Mouse (Mus musculus) liver, embryonic 16.5 days (tissue): ENCODE data around the gene Rbm47. TPM values are rescaled to one million over a fixed set of nuclear protein-coding genes. Genes with fewer than 3 reads are reported as not detected.
A peak's percentile ranks its signal among the peaks of the same experiment; 100 is the strongest.

Experiments used
- ATAC-seq: fragments of 200-750 bp; cut with Nextera tagmentation; 2 replicates; pipeline ENCODE4 v1.8.0; 2017; ENCODE audit warnings: low read depth, mild to moderate bottlenecking, moderate number of reproducible peaks, moderate library complexity
- H3K27ac ChIP-seq: fragments of 300-500 bp; sonication (generic); 2 replicates; pipeline ENCODE4 v1.5.1; 2014; ENCODE audit warnings: mild to moderate bottlenecking, low read length
- H3K27me3 ChIP-seq: fragments of 300-500 bp; sonication (generic); 2 replicates; pipeline ENCODE4 v1.6.1; 2014; ENCODE audit warnings: low read depth, low read length, mixed read lengths; ENCODE audit not compliant: control insufficient read depth, insufficient read depth
- H3K36me3 ChIP-seq: fragments of 300-500 bp; sonication (generic); 2 replicates; pipeline ENCODE4 v1.6.1; 2014; ENCODE audit warnings: mild to moderate bottlenecking; ENCODE audit not compliant: control insufficient read depth, insufficient read depth
- H3K4me1 ChIP-seq: fragments of 300-500 bp; sonication (generic); 2 replicates; pipeline ENCODE4 v1.6.1; 2014; ENCODE audit warnings: low read depth, low read length, mixed read lengths; ENCODE audit not compliant: control insufficient read depth
- H3K4me2 ChIP-seq: fragments of 300-500 bp; sonication (generic); 2 replicates; pipeline ENCODE4 v1.6.1; 2014; ENCODE audit warnings: low read depth, low read length, mixed read lengths
- H3K4me3 ChIP-seq: fragments of 300-500 bp; sonication (generic); 2 replicates; pipeline ENCODE4 v1.5.1; 2014; ENCODE audit warnings: low read depth, mild to moderate bottlenecking, low read length
- H3K9ac ChIP-seq: fragments of 300-500 bp; sonication (generic); 2 replicates; pipeline ENCODE4 v1.6.1; 2014; ENCODE audit warnings: low read depth, low read length
- H3K9me3 ChIP-seq: fragments of 300-500 bp; sonication (generic); replicated peaks from 2 replicates; pipeline ENCODE4 v1.6.1; 2016; ENCODE audit warnings: low read length; ENCODE audit not compliant: control insufficient read depth
- WGBS: fragments of 180-500 bp; shearing (Covaris S2); extraction: QIAGEN DNeasy Blood & Tissue Kit; methylation state at CpG from one replicate; pipeline ENCODE4 v1.1.7; 2014; ENCODE audit not compliant: insufficient replicate concordance; 5-methylcytosine and 5-hydroxymethylcytosine counted together
- polyA plus RNA-seq: library from polyadenylated mRNA; unstranded; fragments of >200 nt; fragmentation: Nextera tagmentation; extraction: Ambion mirVana; gene quantifications from 2 replicates; pipeline ENCODE4 v1.2.1, GENCODE M21; 2015

Gene Rbm47
- polyA plus RNA-seq, 1 experiment from 2014 or later, result 19.3 TPM

- Histone ChIP-seq H3K4me2 (no peak overlapping the region), H3K27me3 (no peaks in the 10 kb centered on the region), H3K4me3 (no peak overlapping the region), H3K4me1 (peaks cover 6% of the 10 kb centered on the region; the same call in 1 of the 2 replicates), H3K9me3 (no peaks in the 10 kb centered on the region), H3K36me3 (no peaks in the 10 kb centered on the region), H3K9ac (no peak overlapping the region), H3K27ac (peak overlapping the region; percentile 32)
- 41% methylated on average over 3 of the region's 3 CpGs for whole genome bisulfite sequencing
- peak; percentile 82 for ATAC-seq
Observed at GRCm38 (mm10) chr5:66043897-66044296, 129.0 kb downstream of the Rbm47 start.

GRCm38 (mm10) chr5:66042651-66043340 is 130.1 kb downstream of the Rbm47 start:
- H3K4me3 ChIP-seq, result no peak overlapping the region
- ATAC-seq, result 0 out of 2 replicates have a peak, but pooled peaks have one; percentile 45
- no peak overlapping the region for H3K9ac ChIP-seq
- no peaks in the 10 kb centered on the region for H3K9me3 ChIP-seq
- peak overlapping the region; percentile 39 for H3K4me2 ChIP-seq
- 44% methylated on average over 10 of the region's 10 CpGs for WGBS
- no peaks in the 10 kb centered on the region for H3K36me3 ChIP-seq
- peaks cover 6% of the 10 kb centered on the region; the same call in 1 of the 2 replicates for H3K4me1 ChIP-seq
- H3K27me3 ChIP-seq, result no peaks in the 10 kb centered on the region
- H3K27ac ChIP-seq, result peak overlapping the region; percentile 52

GRCm38 (mm10) chr5:66040744-66041279 is 132.1 kb downstream of the Rbm47 start:
- Histone ChIP-seq H3K27me3 (no peaks in the 10 kb centered on the region), H3K9ac (no peak overlapping the region), H3K27ac (no peak overlapping the region), H3K9me3 (no peaks in the 10 kb centered on the region), H3K4me3 (no peak overlapping the region), H3K4me1 (0 out of 2 replicates have a peak, but pooled peaks cover 6% of the 10 kb centered on the region), H3K36me3 (no peaks in the 10 kb centered on the region), H3K4me2 (no peak overlapping the region)
- no peak for ATAC-seq
- 60% methylated on average over 7 of the region's 7 CpGs for WGBS

- Histone ChIP-seq H3K4me3 (no peak overlapping the region), H3K27me3 (no peaks in the 10 kb centered on the region), H3K9ac (no peak overlapping the region), H3K9me3 (no peaks in the 10 kb centered on the region), H3K36me3 (no peaks in the 10 kb centered on the region), H3K4me2 (no peak overlapping the region), H3K27ac (no peak overlapping the region), H3K4me1 (0 out of 2 replicates have a peak, but pooled peaks cover 6% of the 10 kb centered on the region)
- ATAC-seq, result no peak
- 59% methylated on average over 2 of the region's 2 CpGs for WGBS
Observed at GRCm38 (mm10) chr5:66039813-66040212, 133.1 kb downstream of the Rbm47 start.

GRCm38 (mm10) chr5:66037066-66037465 is 135.9 kb downstream of the Rbm47 start:
- Histone ChIP-seq H3K9ac (no peak overlapping the region), H3K4me2 (no peak overlapping the region), H3K4me1 (0 out of 2 replicates have a peak, but pooled peaks cover 6% of the 10 kb centered on the region), H3K27me3 (no peaks in the 10 kb centered on the region), H3K4me3 (no peak overlapping the region), H3K36me3 (no peaks in the 10 kb centered on the region), H3K9me3 (no peaks in the 10 kb centered on the region), H3K27ac (no peak overlapping the region)
- no peak for ATAC-seq
- WGBS, result 63% methylated on average over 6 of the region's 6 CpGs

- 59% methylated on average over 7 of the region's 7 CpGs for WGBS
- Histone ChIP-seq H3K9me3 (no peaks in the 10 kb centered on the region), H3K9ac (no peak overlapping the region), H3K4me3 (no peak overlapping the region), H3K36me3 (no peaks in the 10 kb centered on the region), H3K27me3 (no peaks in the 10 kb centered on the region), H3K4me1 (peaks cover 6% of the 10 kb centered on the region; the same call in 1 of the 2 replicates), H3K4me2 (no peak overlapping the region), H3K27ac (no peak overlapping the region)
- ATAC-seq, result no peak
Observed at GRCm38 (mm10) chr5:66036440-66037054, 136.4 kb downstream of the Rbm47 start.

- WGBS, result 65% methylated on average over 14 of the region's 14 CpGs
- Histone ChIP-seq H3K4me2 (no peak overlapping the region), H3K4me1 (peaks cover 2% of the 10 kb centered on the region; the same call in 1 of the 2 replicates), H3K36me3 (no peaks in the 10 kb centered on the region), H3K9me3 (no peaks in the 10 kb centered on the region), H3K27me3 (no peaks in the 10 kb centered on the region), H3K4me3 (no peak overlapping the region), H3K27ac (no peak overlapping the region), H3K9ac (no peak overlapping the region)
- no peak for ATAC-seq
Observed at GRCm38 (mm10) chr5:66034375-66035195, 138.3 kb downstream of the Rbm47 start.

GRCm38 (mm10) chr5:66032826-66033225 is 140.1 kb downstream of the Rbm47 start:
- no peak overlapping the region for H3K27ac ChIP-seq
- H3K4me1 ChIP-seq, result peaks cover 2% of the 10 kb centered on the region; the same call in 1 of the 2 replicates
- H3K9ac ChIP-seq, result no peak overlapping the region
- no peaks in the 10 kb centered on the region for H3K27me3 ChIP-seq
- H3K4me2 ChIP-seq, result no peak overlapping the region
- no peaks in the 10 kb centered on the region for H3K36me3 ChIP-seq
- 83% methylated on average over 1 of the region's 1 CpGs for WGBS
- ATAC-seq, result no peak
- H3K4me3 ChIP-seq, result no peak overlapping the region
- no peaks in the 10 kb centered on the region for H3K9me3 ChIP-seq
